Mouse (Mus musculus) brain, embryonic 18.5 days (tissue): Measurements from ENCODE around the gene Olfr1135.

Source experiments
- DNase-seq: peaks from one replicate; pipeline ENCODE4 v3.0.0-alpha.2; 2012; ENCODE audit warnings: low read depth, low spot score

Olfr1135 gene

GRCm38 (mm10) chr2:87673564-87673963 is at the start of gene Olfr1135:
Gene Olfr1135, minus strand, starts transcription at chr2:87673664.
- DNase-seq = no peak

GRCm38 (mm10) chr2:87713079-87713478 is 39.6 kb upstream of the Olfr1135 start, which contains the start of gene Olfr1137:
Gene Olfr1137, minus strand, starts transcription at chr2:87713179.
- no peak for DNase-seq

GRCm38 (mm10) chr2:87693847-87694246 is 20.4 kb upstream of the Olfr1135 start, which contains the start of gene Olfr1136:
Gene Olfr1136, minus strand, starts transcription at chr2:87693947.
- no peak for DNase-seq

DNA sequence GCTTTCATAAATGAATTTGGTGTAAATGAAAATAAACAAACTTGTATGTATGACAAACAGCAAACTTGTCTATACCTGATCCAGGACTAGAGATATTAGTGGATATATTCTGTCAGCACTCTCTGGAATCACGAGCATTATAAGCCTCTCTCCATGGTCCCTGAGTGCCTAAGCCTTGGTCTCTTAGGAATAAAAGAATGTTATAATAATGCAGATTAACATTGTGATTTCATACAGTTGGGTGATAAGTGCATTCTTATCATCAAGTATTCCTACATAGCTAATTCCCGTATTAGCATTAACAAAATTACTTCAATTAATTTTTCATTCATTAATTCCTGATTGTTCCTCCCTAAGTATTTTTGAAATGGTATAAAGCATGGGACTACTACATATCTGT is 15.1 kb downstream of the Olfr1135 start, which contains the start of gene Olfr1134:
Gene Olfr1134 (minus strand): TSS at position 101 of the 400 bp plus-strand sequence.
- DNase-seq = no peak

GRCm38 (mm10) chr2:87647274-87647673 is 26.2 kb downstream of the Olfr1135 start, which contains the start of gene Olfr1133:
Gene Olfr1133, minus strand, starts transcription at chr2:87647374.
- no peak for DNase-seq

DNA sequence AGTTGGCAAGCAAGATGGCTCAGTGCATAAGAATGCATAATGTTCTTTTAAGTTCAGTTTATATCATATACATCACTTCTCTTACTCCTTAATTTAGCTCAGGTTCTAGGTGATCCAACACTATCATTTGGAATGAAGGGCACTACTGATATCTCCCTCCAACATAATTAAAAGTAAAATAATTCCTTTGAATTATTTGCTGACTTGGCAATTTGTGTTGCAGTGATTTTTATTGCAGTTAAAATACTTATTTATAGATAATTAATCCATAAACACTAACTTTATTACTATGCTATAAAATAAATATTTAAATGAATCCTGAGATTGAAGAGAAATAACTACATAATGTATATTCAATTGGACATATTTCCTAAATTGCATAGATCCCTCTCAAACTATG is 31.0 kb downstream of the Olfr1135 start:
- no peak for DNase-seq

- no peak for DNase-seq
Observed at GRCm38 (mm10) chr2:87637435-87637834, 36.0 kb downstream of the Olfr1135 start, which contains the start of gene Olfr1132. Gene Olfr1132, minus strand, starts transcription at chr2:87637535.

DNA sequence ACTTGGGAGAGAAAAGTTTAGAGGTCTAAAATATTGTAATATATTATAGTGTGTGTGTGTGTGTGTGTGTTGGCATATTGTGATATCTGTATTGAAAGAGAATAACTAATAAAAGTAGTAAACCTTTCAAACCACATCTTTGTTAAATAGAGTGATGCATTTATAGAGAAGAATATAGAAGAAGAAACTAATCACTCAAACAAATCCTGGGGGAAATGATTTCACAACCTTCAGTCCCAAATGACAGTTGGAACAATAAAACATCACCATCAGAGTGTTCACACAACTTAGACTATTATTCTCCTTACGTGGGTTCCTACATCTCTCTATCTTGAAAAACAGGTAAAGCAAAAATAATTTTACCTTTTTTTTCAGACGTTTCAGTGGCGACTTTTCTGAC is 46.7 kb downstream of the Olfr1135 start, which contains the start of gene Olfr1131:
Gene Olfr1131 (plus strand): TSS at position 301 of the 400 bp plus-strand sequence.
- no peak for DNase-seq
